Mouse (Mus musculus): ENCODE data around the gene Ldha. TPM values are rescaled to one million over a fixed set of nuclear protein-coding genes. Genes with fewer than 3 reads are reported as not detected.
A peak's percentile ranks its signal among the peaks of the same experiment; 100 is the strongest.

Ldha gene
- polyA plus RNA-seq, 1 experiment from 2014 or later, result 427 TPM

DNA sequence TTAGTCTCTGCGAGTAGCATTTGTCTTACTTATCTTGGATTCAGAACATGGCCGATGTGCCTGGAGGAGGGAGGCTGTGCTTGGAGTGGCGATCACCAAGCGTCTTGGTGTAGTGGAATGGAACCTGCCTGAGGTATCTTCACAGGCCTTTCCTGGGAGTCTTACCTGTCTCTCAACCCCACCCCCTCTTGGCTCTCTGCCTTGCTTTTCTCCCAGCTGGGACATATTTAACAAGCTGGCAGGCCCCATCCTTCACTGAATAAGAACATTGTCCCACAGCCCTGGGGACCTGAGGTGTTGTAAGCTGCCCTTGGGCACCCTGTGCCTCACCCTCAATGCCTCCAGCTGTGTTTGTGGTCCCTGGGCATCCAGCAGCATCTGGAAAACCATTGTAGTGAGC lies 2.3 kb downstream of the Ldha start:
- Histone ChIP-seq H3K9me3 (ENCODE audit: control insufficient read depth, low read length) (no peaks in the 10 kb centered on the region), H3K9ac (replicated peaks; ENCODE audit: low read depth, low read length) (no peak overlapping the region), H3K36me3 (ENCODE audit: control insufficient read depth, insufficient read depth, low read length) (no peaks in the 10 kb centered on the region), H3K27ac (ENCODE audit: low read depth, low read length) (no peak overlapping the region), H3K4me1 (ENCODE audit: control insufficient read depth, insufficient read depth, low read length) (no peaks in the 10 kb centered on the region; the same call in 1 of the 2 replicates), H3K4me2 (ENCODE audit: low read depth, low read length) (no peak overlapping the region), H3K4me3 (ENCODE audit: low read depth, low read length) (no peak overlapping the region), H3K27me3 (ENCODE audit: control insufficient read depth, insufficient read depth, low read length) (no peaks in the 10 kb centered on the region)
- 98% methylated on average over 4 of the region's 4 CpGs for WGBS
- no peak for ATAC-seq (ENCODE audit: low read depth)

DNA sequence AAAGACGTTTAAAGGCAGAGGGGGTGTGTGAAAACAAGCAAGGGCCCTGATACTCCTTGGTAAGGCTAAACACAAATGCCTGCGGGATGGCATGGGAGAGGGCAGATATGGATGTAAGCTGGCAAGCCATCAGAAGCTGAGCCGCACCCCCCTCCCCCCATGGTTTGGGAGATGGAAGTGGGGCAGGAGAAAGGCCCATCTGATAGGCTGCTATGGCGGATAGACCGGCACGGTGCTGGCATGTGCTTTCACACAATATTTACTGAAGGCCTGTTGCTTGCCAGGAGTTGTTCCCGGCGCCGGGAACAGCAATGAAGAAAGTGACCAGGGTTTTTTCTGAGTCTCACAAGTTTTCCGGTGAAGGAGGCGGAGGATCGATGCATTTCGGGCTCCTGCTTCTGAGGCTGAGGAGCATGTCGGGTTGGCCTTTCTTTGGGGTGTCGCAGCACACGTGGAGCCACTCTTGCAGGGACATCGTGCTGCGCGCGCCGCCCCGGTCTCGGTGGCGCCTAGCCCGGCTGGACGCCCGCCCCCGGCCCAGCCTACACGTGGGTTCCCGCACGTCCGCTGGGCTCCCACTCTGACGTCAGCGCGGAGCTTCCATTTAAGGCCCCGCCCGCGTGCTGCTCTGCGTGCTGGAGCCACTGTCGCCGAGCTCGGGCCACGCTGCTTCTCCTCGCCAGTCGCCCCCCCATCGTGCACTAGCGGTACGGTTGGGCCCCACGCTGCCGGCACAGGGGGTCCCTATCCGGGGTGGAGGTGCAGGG lies 4.1 kb downstream of the Ldha start:
- peaks cover 7% of the 10 kb centered on the region; the same call in 1 of the 2 replicates for H3K36me3 ChIP-seq (ENCODE audit: control insufficient read depth, insufficient read depth, low read length)
- under 1% methylated on average over 41 of the region's 51 CpGs for WGBS
- H3K9ac ChIP-seq (replicated peaks; ENCODE audit: low read depth, low read length), result peak overlapping the region; percentile 82
- peak; percentile 89 for ATAC-seq (ENCODE audit: low read depth)
- H3K27me3 ChIP-seq (ENCODE audit: control insufficient read depth, insufficient read depth, low read length), result no peaks in the 10 kb centered on the region
- peak overlapping the region; percentile 71 for H3K27ac ChIP-seq (ENCODE audit: low read depth, low read length)
- peak overlapping the region; percentile 90 for H3K4me2 ChIP-seq (ENCODE audit: low read depth, low read length)
- no peaks in the 10 kb centered on the region; the same call in 1 of the 2 replicates for H3K4me1 ChIP-seq (ENCODE audit: control insufficient read depth, insufficient read depth, low read length)
- H3K9me3 ChIP-seq (ENCODE audit: control insufficient read depth, low read length), result no peaks in the 10 kb centered on the region
- peak overlapping the region; percentile 72 for H3K4me3 ChIP-seq (ENCODE audit: low read depth, low read length)

DNA sequence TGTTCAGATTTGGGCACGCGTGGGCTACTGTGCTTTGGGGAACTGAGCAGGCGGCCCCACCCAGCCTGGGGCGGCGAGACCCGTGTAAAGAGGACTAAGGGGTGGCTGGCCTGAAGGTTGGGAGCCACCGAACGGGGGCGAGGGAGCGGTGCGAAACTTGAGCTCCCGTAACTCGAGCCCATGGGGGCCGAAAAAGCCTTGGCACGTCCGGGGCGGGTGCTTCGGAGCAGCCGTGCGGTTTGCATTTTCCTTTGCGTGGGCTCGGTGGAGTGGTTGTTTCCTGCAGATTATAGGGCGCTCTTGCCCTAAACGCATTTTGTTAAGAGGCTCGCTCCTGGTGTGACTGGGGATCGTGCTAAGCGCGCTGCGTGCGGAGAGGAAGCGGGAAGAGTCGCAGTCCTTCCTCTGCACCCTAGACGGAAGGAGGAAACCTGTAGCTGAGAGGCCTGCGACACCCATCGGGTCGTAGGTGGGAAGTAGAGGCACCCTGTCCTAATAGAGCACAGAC lies 4.8 kb downstream of the Ldha start:
- Histone ChIP-seq H3K27me3 (ENCODE audit: control insufficient read depth, insufficient read depth, low read length) (no peaks in the 10 kb centered on the region), H3K36me3 (ENCODE audit: control insufficient read depth, insufficient read depth, low read length) (peaks cover 8% of the 10 kb centered on the region), H3K4me2 (ENCODE audit: low read depth, low read length) (peak overlapping the region; percentile 90), H3K4me1 (ENCODE audit: control insufficient read depth, insufficient read depth, low read length) (no peaks in the 10 kb centered on the region; the same call in 1 of the 2 replicates), H3K9ac (replicated peaks; ENCODE audit: low read depth, low read length) (peak overlapping the region; percentile 82), H3K27ac (ENCODE audit: low read depth, low read length) (peak overlapping the region; percentile 71), H3K9me3 (ENCODE audit: control insufficient read depth, low read length) (no peaks in the 10 kb centered on the region), H3K4me3 (ENCODE audit: low read depth, low read length) (peak overlapping the region; percentile 72)
- ATAC-seq (ENCODE audit: low read depth), result peak; percentile 8; the same call in 1 of the 2 replicates
- under 1% methylated on average over 36 of the region's 36 CpGs for WGBS

DNA sequence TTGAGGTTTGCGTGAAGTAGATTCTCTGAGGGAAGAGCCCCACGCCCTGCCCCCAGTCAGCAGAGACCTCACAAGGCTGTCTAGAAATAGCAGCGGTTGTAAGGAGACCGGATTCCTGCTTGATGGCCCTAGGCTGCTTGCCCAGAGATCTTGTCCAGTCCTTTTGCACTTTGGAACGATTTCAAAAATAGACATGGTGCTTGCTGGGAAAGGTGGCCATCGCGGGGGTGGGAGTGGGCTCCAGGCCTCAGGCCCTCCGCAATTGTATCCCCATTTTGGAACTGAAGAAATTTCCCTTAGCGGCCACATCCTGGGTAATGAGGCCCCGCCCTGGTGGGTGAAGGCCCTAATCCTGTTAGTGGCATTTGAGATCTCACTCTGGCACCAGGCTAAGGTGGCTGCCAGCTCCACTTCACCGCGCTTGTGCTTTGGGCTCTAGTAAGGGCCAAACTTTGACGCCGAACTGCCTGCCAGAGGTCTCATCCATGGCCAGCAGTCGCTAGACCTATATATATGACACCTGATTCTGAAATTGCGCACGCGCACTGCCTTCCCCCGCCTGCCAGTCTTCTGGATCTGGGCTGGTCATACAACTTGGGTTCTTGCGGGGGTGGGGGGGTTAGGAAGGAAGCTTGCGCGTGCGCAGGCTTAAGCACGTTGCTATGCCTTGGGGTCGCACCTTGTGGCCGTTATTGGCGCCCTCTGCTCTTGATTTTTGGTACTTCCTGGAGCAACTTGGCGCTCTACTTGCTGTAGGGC lies 5.4 kb downstream of the Ldha start:
- Histone ChIP-seq H3K27me3 (ENCODE audit: control insufficient read depth, insufficient read depth, low read length) (no peaks in the 10 kb centered on the region), H3K4me2 (ENCODE audit: low read depth, low read length) (peak overlapping the region; percentile 90), H3K9me3 (ENCODE audit: control insufficient read depth, low read length) (no peaks in the 10 kb centered on the region), H3K36me3 (ENCODE audit: control insufficient read depth, insufficient read depth, low read length) (peaks cover 14% of the 10 kb centered on the region), H3K4me1 (ENCODE audit: control insufficient read depth, insufficient read depth, low read length) (no peaks in the 10 kb centered on the region; the same call in 1 of the 2 replicates), H3K27ac (ENCODE audit: low read depth, low read length) (peak overlapping the region; percentile 71; the same call in 1 of the 2 replicates), H3K9ac (replicated peaks; ENCODE audit: low read depth, low read length) (peak overlapping the region; percentile 82), H3K4me3 (ENCODE audit: low read depth, low read length) (peak overlapping the region; percentile 72)
- ATAC-seq (ENCODE audit: low read depth), result peak; percentile 47
- under 1% methylated on average over 28 of the region's 28 CpGs for WGBS

DNA sequence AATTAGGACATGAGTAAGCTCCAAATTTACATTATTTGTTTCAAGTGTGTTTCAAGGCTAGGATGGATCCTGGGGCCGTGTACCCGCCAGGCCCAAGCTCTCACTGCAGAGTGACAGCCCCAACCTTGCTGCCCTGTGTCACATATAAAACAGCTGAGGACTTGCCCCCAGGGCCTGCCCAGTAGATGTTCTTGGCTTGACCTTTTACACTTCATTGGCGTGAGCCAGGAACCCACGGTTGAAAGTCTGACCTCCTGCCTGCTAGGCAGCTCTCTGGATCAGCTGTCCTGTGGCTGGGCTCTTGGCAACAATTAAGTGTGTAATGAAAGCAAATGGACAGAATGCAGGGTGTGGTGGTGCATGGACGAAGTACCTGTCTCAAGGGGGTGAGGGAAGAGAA lies 8.0 kb downstream of the Ldha start:
- H3K36me3 ChIP-seq (ENCODE audit: control insufficient read depth, insufficient read depth, low read length), result peaks cover 24% of the 10 kb centered on the region
- H3K4me2 ChIP-seq (ENCODE audit: low read depth, low read length), result no peak overlapping the region
- no peak overlapping the region for H3K4me3 ChIP-seq (ENCODE audit: low read depth, low read length)
- WGBS, result 77% methylated on average over 5 of the region's 5 CpGs
- no peak overlapping the region for H3K27ac ChIP-seq (ENCODE audit: low read depth, low read length)
- H3K9me3 ChIP-seq (ENCODE audit: control insufficient read depth, low read length), result no peaks in the 10 kb centered on the region
- H3K27me3 ChIP-seq (ENCODE audit: control insufficient read depth, insufficient read depth, low read length), result no peaks in the 10 kb centered on the region
- H3K9ac ChIP-seq (replicated peaks; ENCODE audit: low read depth, low read length), result no peak overlapping the region
- no peaks in the 10 kb centered on the region; the same call in 1 of the 2 replicates for H3K4me1 ChIP-seq (ENCODE audit: control insufficient read depth, insufficient read depth, low read length)
- ATAC-seq (ENCODE audit: low read depth), result no peak

DNA sequence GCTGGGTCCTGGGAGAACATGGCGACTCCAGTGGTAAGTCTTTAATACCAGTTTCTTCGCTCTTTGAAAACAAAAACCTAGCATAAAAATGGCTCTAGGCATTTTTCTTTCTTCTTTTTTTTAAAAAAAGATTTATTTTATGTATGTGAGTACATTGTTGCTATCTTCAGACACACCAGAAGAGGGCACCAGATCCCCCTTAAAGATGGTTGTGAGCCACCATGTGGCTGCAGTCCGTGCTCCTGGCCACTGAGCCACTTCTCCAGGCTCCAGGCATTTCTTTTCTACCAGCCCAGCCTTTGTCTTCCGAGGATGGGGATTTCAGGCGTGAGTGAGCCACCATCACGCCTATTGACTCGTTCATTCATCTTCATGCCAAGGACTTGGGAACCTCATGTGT lies 9.8 kb downstream of the Ldha start:
- Histone ChIP-seq H3K4me3 (ENCODE audit: low read depth, low read length) (no peak overlapping the region), H3K9ac (replicated peaks; ENCODE audit: low read depth, low read length) (no peak overlapping the region), H3K27ac (ENCODE audit: low read depth, low read length) (no peak overlapping the region), H3K27me3 (ENCODE audit: control insufficient read depth, insufficient read depth, low read length) (no peaks in the 10 kb centered on the region), H3K9me3 (ENCODE audit: control insufficient read depth, low read length) (no peaks in the 10 kb centered on the region), H3K36me3 (ENCODE audit: control insufficient read depth, insufficient read depth, low read length) (peaks cover 29% of the 10 kb centered on the region), H3K4me2 (ENCODE audit: low read depth, low read length) (no peak overlapping the region), H3K4me1 (ENCODE audit: control insufficient read depth, insufficient read depth, low read length) (no peaks in the 10 kb centered on the region; the same call in 1 of the 2 replicates)
- WGBS, result 54% methylated on average over 7 of the region's 7 CpGs
- ATAC-seq (ENCODE audit: low read depth), result no peak

DNA sequence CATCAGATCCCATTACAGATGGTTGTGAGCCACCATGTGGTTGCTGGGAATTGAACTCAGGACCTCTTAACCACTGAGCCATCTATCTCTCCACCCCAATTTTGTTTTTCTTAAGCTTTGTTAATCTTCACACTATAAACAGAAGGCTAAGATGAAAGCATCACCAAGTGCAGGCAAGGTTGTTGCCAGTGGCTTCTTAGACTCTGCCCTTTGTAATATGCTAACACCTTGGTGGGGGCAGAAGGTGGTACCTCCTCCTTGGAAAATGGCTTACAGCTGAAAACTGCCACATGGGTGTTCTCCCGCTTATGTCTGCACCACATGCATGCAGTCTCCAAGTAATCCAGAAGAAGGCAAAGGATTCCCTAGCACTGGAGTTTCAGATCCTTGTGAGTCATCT lies 11.4 kb downstream of the Ldha start:
- Histone ChIP-seq H3K9ac (replicated peaks; ENCODE audit: low read depth, low read length) (no peak overlapping the region), H3K4me3 (ENCODE audit: low read depth, low read length) (no peak overlapping the region), H3K36me3 (ENCODE audit: control insufficient read depth, insufficient read depth, low read length) (peaks cover 29% of the 10 kb centered on the region), H3K9me3 (ENCODE audit: control insufficient read depth, low read length) (no peaks in the 10 kb centered on the region), H3K27ac (ENCODE audit: low read depth, low read length) (no peak overlapping the region), H3K4me1 (ENCODE audit: control insufficient read depth, insufficient read depth, low read length) (no peaks in the 10 kb centered on the region), H3K4me2 (ENCODE audit: low read depth, low read length) (no peak overlapping the region), H3K27me3 (ENCODE audit: control insufficient read depth, insufficient read depth, low read length) (no peaks in the 10 kb centered on the region)
- no peak for ATAC-seq (ENCODE audit: low read depth)
- 90% methylated on average over 1 of the region's 1 CpGs for WGBS

DNA sequence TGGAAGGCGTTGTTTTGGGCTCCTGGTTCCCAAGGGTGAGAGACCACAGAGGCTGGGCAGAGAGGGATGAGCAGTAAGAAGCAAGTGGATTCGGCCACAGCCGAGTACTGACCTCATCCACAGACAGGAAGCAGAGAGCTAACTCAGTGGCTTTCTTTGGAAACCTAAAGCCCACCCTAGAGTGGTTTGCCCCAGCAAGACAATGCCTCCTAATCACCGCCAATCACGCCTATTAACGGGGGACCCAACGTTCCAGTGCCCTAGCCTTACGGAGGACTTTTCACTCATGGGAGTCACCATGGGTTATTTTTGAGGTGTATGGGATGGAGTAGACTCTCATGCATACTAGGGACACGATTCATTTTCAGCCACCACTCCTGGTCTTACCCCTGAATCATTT lies 12.1 kb downstream of the Ldha start:
- 86% methylated on average over 9 of the region's 9 CpGs for WGBS
- no peak overlapping the region for H3K27ac ChIP-seq (ENCODE audit: low read depth, low read length)
- no peak overlapping the region for H3K4me3 ChIP-seq (ENCODE audit: low read depth, low read length)
- H3K27me3 ChIP-seq (ENCODE audit: control insufficient read depth, insufficient read depth, low read length), result no peaks in the 10 kb centered on the region
- no peak for ATAC-seq (ENCODE audit: low read depth)
- no peak overlapping the region for H3K9ac ChIP-seq (replicated peaks; ENCODE audit: low read depth, low read length)
- H3K9me3 ChIP-seq (ENCODE audit: control insufficient read depth, low read length), result no peaks in the 10 kb centered on the region
- H3K4me2 ChIP-seq (ENCODE audit: low read depth, low read length), result no peak overlapping the region
- no peaks in the 10 kb centered on the region for H3K4me1 ChIP-seq (ENCODE audit: control insufficient read depth, insufficient read depth, low read length)
- peaks cover 29% of the 10 kb centered on the region for H3K36me3 ChIP-seq (ENCODE audit: control insufficient read depth, insufficient read depth, low read length)

Measured in neural tube, embryonic 14.5 days (tissue).